Mouse (Mus musculus) myocyte (in vitro differentiated cells): ENCODE results near the gene Larp1.

Experiments
- POLR2A ChIP-seq: IDR thresholded peaks from one replicate; pipeline ENCODE4 v1.6.1; 2011; ENCODE audit warnings: low read depth, mild to moderate bottlenecking, control low read depth, moderate library complexity; ENCODE audit not compliant: insufficient read length
- POLR2AphosphoS2 ChIP-seq: IDR thresholded peaks from one replicate; pipeline ENCODE4 v1.6.1; 2011; ENCODE audit warnings: low read depth, control low read depth; ENCODE audit not compliant: insufficient read length
- REST ChIP-seq: IDR thresholded peaks from one replicate; pipeline ENCODE4 v1.6.1; 2011; ENCODE audit warnings: mild to moderate bottlenecking, control low read depth, moderate library complexity; ENCODE audit not compliant: insufficient read depth, insufficient read length

DNA sequence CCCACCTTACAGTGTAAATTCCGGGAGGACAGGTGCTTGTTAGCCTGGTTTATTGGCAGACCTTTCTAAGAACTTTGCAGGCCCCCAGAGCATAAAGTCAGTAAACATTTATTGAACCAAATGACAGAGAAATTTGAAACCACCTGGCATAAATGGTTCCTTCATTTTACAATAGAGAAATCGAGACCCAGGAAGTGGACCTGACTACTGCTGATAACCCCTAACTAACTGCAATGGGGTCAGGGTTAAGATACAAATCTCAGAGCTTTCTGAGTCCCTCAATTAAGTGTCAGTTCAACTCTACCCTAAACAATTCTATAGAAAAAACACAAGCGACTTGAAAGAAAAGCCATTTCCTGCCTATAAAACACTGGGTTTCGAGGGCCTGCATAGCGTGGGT, 851 bp upstream of the Larp1 start:
- TF ChIP-seq POLR2AphosphoS2 (no peak), REST (no peak), POLR2A (no peak)
